Mouse (Mus musculus) liver, adult 2 months (tissue): ENCODE results near the gene Cfap45.

ENCODE experiments used
- CTCF ChIP-seq: fragments of 200-500 bp; IDR thresholded peaks from 2 replicates; pipeline ENCODE4 v1.5.1; 2011; ENCODE audit warnings: low read depth, low read length, control low read depth
- POLR2A ChIP-seq: fragments of 200-500 bp; IDR thresholded peaks from 2 replicates; pipeline ENCODE4 v1.6.1; 2011; ENCODE audit warnings: low read length, control low read depth; ENCODE audit not compliant: insufficient read depth; ENCODE audit errors: extremely low read depth

GRCm38 (mm10) chr1:172584271-172584670 is 63.7 kb downstream of the Cfap45 start:
- TF ChIP-seq CTCF (no peak), POLR2A (no peak)
